Mouse (Mus musculus) MEL (cell line): ENCODE measurements at regions not wholly inside any gene's neighbourhood (a gene's known extent, or its start where the extent isn't known, plus 50 kb on each side); places are given as distances from the start of the nearest gene placed in this dataset.

Source experiments
- CHD1 ChIP-seq: IDR thresholded peaks from 2 replicates; pipeline ENCODE4 v1.6.1; 2012; ENCODE audit warnings: low read depth, mild to moderate bottlenecking, inconsistent platforms, low read length, improper control_type of control experiment
- EP300 ChIP-seq, 2 experiments: IDR thresholded peaks; 2 replicates each; pipeline ENCODE4 v1.6.1; 2011; ENCODE audit warnings: improper control_type of control experiment in 2 of 2, low read length in 2 of 2, low read depth in 1 of 2, mild to moderate bottlenecking in 1 of 2
- KAT2A ChIP-seq: conservative IDR thresholded peaks from 2 replicates; pipeline ENCODE4 v1.6.1; 2012; ENCODE audit warnings: low read depth, low read length, improper control_type of control experiment, inconsistent platforms
- MAX ChIP-seq: IDR thresholded peaks from 2 replicates; pipeline ENCODE4 v1.6.1; 2011; ENCODE audit warnings: low read length, improper control_type of control experiment
- MAZ ChIP-seq: IDR thresholded peaks from 2 replicates; pipeline ENCODE4 v1.6.1; 2012; ENCODE audit warnings: low read depth, mild to moderate bottlenecking, inconsistent platforms, low read length, improper control_type of control experiment
- MXI1 ChIP-seq: IDR thresholded peaks from 2 replicates; pipeline ENCODE4 v1.6.1; 2011; ENCODE audit warnings: mild to moderate bottlenecking, low read depth, low read length, improper control_type of control experiment
- NELFE ChIP-seq: IDR thresholded peaks from 2 replicates; pipeline ENCODE4 v1.6.1; 2011; ENCODE audit warnings: low read depth, low read length, improper control_type of control experiment
- SIN3A ChIP-seq: IDR thresholded peaks from 2 replicates; pipeline ENCODE4 v1.6.1; 2012; ENCODE audit warnings: low read length, improper control_type of control experiment, inconsistent platforms
- TAL1 ChIP-seq: IDR thresholded peaks from 2 replicates; pipeline ENCODE4 v1.6.1; 2012; ENCODE audit warnings: mild to moderate bottlenecking, inconsistent platforms, low read length, moderate library complexity, mixed read lengths

DNA sequence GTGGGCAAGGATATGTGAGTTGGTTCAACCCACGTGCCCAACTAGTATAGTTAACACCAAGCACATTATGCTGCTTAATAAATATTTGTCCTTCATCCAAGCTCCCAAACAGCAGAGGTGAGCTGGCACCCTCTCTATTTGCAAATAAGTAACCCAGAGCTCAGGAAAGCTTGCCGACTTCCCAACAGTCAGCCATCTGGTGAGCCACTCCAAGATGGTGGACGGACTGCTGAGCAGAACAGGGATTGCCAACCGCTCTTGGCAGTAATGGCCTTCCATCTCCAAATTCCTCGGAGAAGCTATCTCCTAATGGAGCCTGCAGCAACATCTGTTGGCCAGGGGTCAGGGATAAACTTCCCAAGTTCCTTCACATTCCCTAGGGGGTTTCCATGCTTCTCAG, 188.2 kb downstream of the Ttc8 start:
- TF ChIP-seq MAZ = no peak
- TF ChIP-seq EP300 (IDR thresholded peaks at IDR 0.05; ENCODE audit: low read depth in 1 of 2, low read length in 2 of 2) = no peak
- no peak for TF ChIP-seq KAT2A
- TF ChIP-seq MXI1 = no peak
- TF ChIP-seq NELFE = no peak
- no peak for TF ChIP-seq SIN3A
- no peak for TF ChIP-seq CHD1
- TF ChIP-seq MAX = no peak
- no peak for TF ChIP-seq TAL1
